Mouse (Mus musculus): ENCODE measurements around the gene Msrb2.

DNA sequence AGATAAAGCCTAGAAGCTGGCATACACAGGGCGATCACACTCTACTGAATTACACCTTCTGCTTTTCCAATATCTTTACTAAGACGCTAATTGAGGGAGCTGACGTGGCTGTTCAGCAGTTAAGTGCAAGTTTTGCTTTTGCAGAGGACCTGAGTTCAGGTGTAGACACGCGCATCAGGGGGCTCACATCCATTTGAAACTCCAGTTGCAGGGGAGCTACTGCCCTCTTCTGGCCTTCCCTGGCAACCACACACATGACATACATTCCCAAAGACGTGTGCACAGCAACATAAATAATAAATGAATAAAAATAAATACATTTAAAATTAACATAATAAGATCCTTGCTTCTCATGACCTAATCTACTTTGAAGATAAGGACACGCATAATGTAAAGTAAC lies 2.5 kb downstream of the Msrb2 start:
- peak; percentile 55 for TF ChIP-seq CTCF (IDR thresholded peaks at IDR 0.05; ENCODE audit: low read depth)
- TF ChIP-seq EP300 (IDR thresholded peaks at IDR 0.05; ENCODE audit: low read depth) = no peak

All from liver, postnatal 0 days (tissue).